ENCODE assay signal across 27 mouse cellular contexts in the genomic region with DNA sequence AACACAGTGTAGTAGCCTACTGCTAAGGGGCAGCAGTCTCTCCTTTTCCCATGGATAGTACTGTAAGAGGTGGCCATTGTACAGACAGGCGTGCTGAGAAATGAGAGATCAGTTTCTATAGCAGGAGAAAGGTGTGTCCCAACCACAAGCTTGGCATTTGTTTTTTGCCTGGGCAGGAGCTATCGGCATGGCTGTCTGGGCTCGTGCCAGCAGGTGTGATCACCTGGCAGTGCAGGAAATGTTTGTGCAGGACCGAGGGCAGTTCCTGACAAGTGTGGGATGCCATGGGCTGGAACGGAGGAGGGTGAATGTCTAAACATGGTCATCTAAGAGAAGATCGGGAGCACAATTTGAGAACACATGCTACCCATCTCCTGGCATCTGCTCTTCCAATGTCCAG.
A peak's percentile ranks its signal among the peaks of the same experiment; 100 is the strongest.
DNase-seq lines count a peak whose midpoint lies in the region; TF ChIP-seq lines count a peak whose summit lies in the region.
"Had no signal": no experiment of that assay in that cellular context is flagged by ENCODE, and none has a peak within 500 bp of the region (broad histone marks: within the 10 kb centered on the region; RNA-seq: fewer than 3 reads in every experiment).

No protein-coding gene starts in this region.

- WGBS in heart, embryonic 10.5 days, result 89% methylated on average over 6 of the region's 6 CpGs
- WGBS in kidney, adult 2 months, result 75% methylated on average over 6 of the region's 6 CpGs

- H3K36me3 ChIP-seq in heart, embryonic 10.5 days, result no peaks in the 10 kb centered on the region
- H3K36me3 ChIP-seq in kidney, adult 2 months (ENCODE audit: control insufficient read depth, insufficient read depth, low read length), result no peaks in the 10 kb centered on the region
- H3K36me3 ChIP-seq: forebrain, embryonic 10.5 days; G1E; heart, embryonic 12.5 days; heart, embryonic 15.5 days; hindbrain, embryonic 10.5 days; hindbrain, embryonic 13.5 days had no signal

- peak; percentile 48 for DNase-seq in heart, embryonic 10.5 days (ENCODE audit: low spot score)
- no peak for DNase-seq in heart, adult 9 months (ENCODE audit: low spot score in 2 of 2)
- DNase-seq in kidney, postnatal 4 days, result peak; percentile 3 to 7
- no peak for DNase-seq in kidney, adult 2 months
- peak; percentile 42 to 63 for DNase-seq in urinary bladder, adult 18-20 months (ENCODE audit: low spot score in 2 of 2)
- DNase-seq in urinary bladder, postnatal 10 days (ENCODE audit: low spot score), result no peak
- DNase-seq in urinary bladder, postnatal 25 days (ENCODE audit: low spot score), result peak; percentile 14
- no peak for DNase-seq in spleen, adult 12 weeks (ENCODE audit: low spot score)
- DNase-seq: adrenal gland, postnatal 10 days; adrenal gland, postnatal 36 days; B cell, adult 2 months; cerebellum, adult 18-20 months; cerebellum, adult 9-10 months; gastrocnemius, adult 2 months; gastrocnemius, postnatal 14 days; heart, adult 18-20 months; heart, postnatal 10 days; heart, postnatal 36 days had no signal

- no peaks in the 10 kb centered on the region for H3K9me3 ChIP-seq in heart, embryonic 10.5 days
- H3K9me3 ChIP-seq: forebrain, embryonic 10.5 days; forebrain, embryonic 13.5 days; heart, embryonic 12.5 days; heart, embryonic 15.5 days; hindbrain, embryonic 10.5 days; hindbrain, embryonic 13.5 days had no signal

- no peak overlapping the region for H3K27ac ChIP-seq in heart, embryonic 10.5 days
- H3K27ac ChIP-seq in kidney, adult 2 months (ENCODE audit: insufficient read depth, low read depth, low read length), result no peak overlapping the region
- H3K27ac ChIP-seq: forebrain, embryonic 10.5 days; forebrain, embryonic 13.5 days; gastrocnemius, adult 2 months; heart, embryonic 15.5 days; hindbrain, embryonic 10.5 days; hindbrain, embryonic 13.5 days had no signal

- no peak overlapping the region for H3K4me3 ChIP-seq in heart, embryonic 10.5 days
- no peak overlapping the region for H3K4me3 ChIP-seq in kidney, adult 2 months (ENCODE audit: insufficient read depth, low read depth, low read length)
- H3K4me3 ChIP-seq: forebrain, embryonic 10.5 days; forebrain, embryonic 13.5 days; gastrocnemius, adult 2 months; heart, embryonic 12.5 days; heart, embryonic 15.5 days; hindbrain, embryonic 10.5 days; hindbrain, embryonic 13.5 days had no signal

- TF ChIP-seq CTCF in kidney, adult 2 months (conservative IDR thresholded peaks at IDR 0.05; ENCODE audit: insufficient read depth, insufficient read length, low read depth, low read length), result no peak

- H3K4me1 ChIP-seq in heart, embryonic 10.5 days, result peaks cover 1% of the 10 kb centered on the region
- no peaks in the 10 kb centered on the region for H3K4me1 ChIP-seq in kidney, adult 2 months (ENCODE audit: control insufficient read depth, insufficient read depth, low read length)
- H3K4me1 ChIP-seq: hindbrain, embryonic 10.5 days had no signal

- TF ChIP-seq POLR2A in kidney, adult 2 months (IDR thresholded peaks at IDR 0.05; ENCODE audit: low read depth, low read length), result no peak

- H3K27me3 ChIP-seq in heart, embryonic 10.5 days (ENCODE audit: insufficient read depth, poor library complexity, severe bottlenecking), result no peaks in the 10 kb centered on the region
- H3K27me3 ChIP-seq in kidney, adult 2 months (replicated peaks; ENCODE audit: control insufficient read depth, insufficient read depth, low read length), result no peaks in the 10 kb centered on the region
- H3K27me3 ChIP-seq: CH12.LX; forebrain, embryonic 13.5 days; heart, embryonic 12.5 days; heart, embryonic 15.5 days; hindbrain, embryonic 13.5 days; Patski had no signal

Comparison
In these comparisons a context has a peak if more than half of its experiments do, and no peak if none do; other contexts are left out.
1. DNase-seq: peak in heart, embryonic 10.5 days (single experiment), kidney, postnatal 4 days (2 of 2), urinary bladder, adult 18-20 months (2 of 2) and urinary bladder, postnatal 25 days (single experiment); none in heart, adult 9 months (0 of 2), kidney, adult 2 months (single experiment), urinary bladder, postnatal 10 days (single experiment) and spleen, adult 12 weeks (single experiment).